Mouse (Mus musculus): ENCODE measurements around the gene Cln5.
A peak's percentile ranks its signal among the peaks of the same experiment; 100 is the strongest.

DNA sequence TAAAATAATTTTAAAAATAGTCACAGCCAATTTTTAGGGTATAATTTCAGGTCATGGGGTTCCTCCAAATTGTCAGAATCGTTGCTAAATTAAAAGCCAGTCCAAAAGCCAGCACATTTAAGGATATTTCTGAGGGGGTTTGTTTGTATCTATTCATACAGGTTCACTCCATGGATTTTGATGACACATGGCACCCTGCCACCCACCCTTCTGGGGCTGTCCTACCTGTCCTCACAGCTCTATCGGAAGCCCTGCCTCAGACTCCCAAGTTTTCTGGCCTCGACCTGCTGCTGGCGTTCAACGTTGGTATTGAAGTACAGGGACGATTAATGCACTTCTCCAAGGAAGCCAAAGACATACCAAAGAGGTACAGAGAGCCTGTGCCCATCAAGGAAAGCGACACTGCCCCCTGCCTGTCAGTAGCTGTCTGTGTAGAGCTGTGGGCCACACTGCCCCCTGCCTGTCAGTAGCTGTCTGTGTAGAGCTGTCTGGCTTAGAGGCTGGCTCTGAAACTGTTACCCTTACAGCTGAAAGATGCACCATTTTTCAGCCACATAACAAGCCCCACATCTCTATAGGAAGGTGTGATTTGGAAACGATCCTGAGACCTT, 18.8 kb upstream of the Cln5 start:
- TF ChIP-seq POLR2A (IDR thresholded peaks at IDR 0.05; ENCODE audit: borderline replicate concordance, insufficient read depth, low read length) (no peak), CTCF (IDR thresholded peaks at IDR 0.05; ENCODE audit: borderline replicate concordance, insufficient read depth, low read depth, low read length) (peak; percentile 89)

Measured in cerebellum, adult 2 months (tissue).